Mouse (Mus musculus): Measurements from ENCODE around the gene Bpifb6. TPM values are rescaled to one million over a fixed set of nuclear protein-coding genes. Genes with fewer than 3 reads are reported as not detected.

The Bpifb6 gene
- polyA plus RNA-seq, 1 experiment from 2014 or later: not detected

Other genes starting within 250 kb of the Bpifb6 start
- gene Dnmt3c, start 203.7 kb upstream of the Bpifb6 start, polyA plus RNA-seq (2016; fragmentation: Nextera tagmentation; extraction: Ambion mirVana): 0.10 and 0.12 TPM in 2 replicates
- 311 and 313 TPM in 2 replicates for gene Mapre1, start 159.1 kb upstream of the Bpifb6 start, polyA plus RNA-seq (2016; fragmentation: Nextera tagmentation; extraction: Ambion mirVana)
- 0.04 TPM in 1 of 2 replicates, not detected in the other for gene Efcab8, start 120.5 kb upstream of the Bpifb6 start, polyA plus RNA-seq (2016; fragmentation: Nextera tagmentation; extraction: Ambion mirVana)
- gene Sun5, start 29.3 kb upstream of the Bpifb6 start, polyA plus RNA-seq (2016; fragmentation: Nextera tagmentation; extraction: Ambion mirVana): not detected in 2 replicates
- gene Bpifb2, start 25.3 kb upstream of the Bpifb6 start, polyA plus RNA-seq (2016; fragmentation: Nextera tagmentation; extraction: Ambion mirVana): not detected in 2 replicates
- gene Bpifb3, start 17.8 kb downstream of the Bpifb6 start, polyA plus RNA-seq (2016; fragmentation: Nextera tagmentation; extraction: Ambion mirVana): not detected in 2 replicates
- gene Bpifb4, start 37.8 kb downstream of the Bpifb6 start, polyA plus RNA-seq (2016; fragmentation: Nextera tagmentation; extraction: Ambion mirVana): not detected in 2 replicates
- gene Bpifa6, start 74.6 kb downstream of the Bpifb6 start, polyA plus RNA-seq (2016; fragmentation: Nextera tagmentation; extraction: Ambion mirVana): not detected in 2 replicates
- gene Bpifa2, start 107.9 kb downstream of the Bpifb6 start, polyA plus RNA-seq (2016; fragmentation: Nextera tagmentation; extraction: Ambion mirVana): not detected in 2 replicates
- gene Bpifa3, start 229.9 kb downstream of the Bpifb6 start, polyA plus RNA-seq (2016; fragmentation: Nextera tagmentation; extraction: Ambion mirVana): not detected in 2 replicates
- gene Bpifa1, start 242.5 kb downstream of the Bpifb6 start, polyA plus RNA-seq (2016; fragmentation: Nextera tagmentation; extraction: Ambion mirVana): not detected in 2 replicates